Mouse (Mus musculus): ENCODE measurements around the gene Il20ra.

DNA sequence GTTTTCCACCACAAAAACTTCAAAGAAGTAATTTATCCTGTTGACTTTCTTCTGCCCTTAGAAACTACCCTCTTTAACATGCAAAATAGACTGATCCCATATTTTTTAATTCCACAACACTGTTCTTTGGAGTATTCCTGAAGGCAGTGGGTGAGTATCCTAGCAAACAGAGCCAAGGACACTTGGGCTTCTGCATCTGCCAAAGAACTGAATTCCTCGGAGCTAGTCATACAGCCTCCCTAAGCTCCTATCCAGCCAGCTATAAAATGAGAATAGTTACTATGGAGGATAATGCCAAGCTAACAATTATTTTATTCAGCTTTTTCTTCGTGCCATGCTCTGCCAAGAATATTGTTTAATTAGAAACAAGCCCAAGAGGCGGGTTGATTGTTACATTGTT, 9.9 kb downstream of the Il20ra start:
- TF ChIP-seq CTCF (IDR thresholded peaks at IDR 0.05) (no peak), EP300 (IDR thresholded peaks at IDR 0.05) (no peak)
